Mouse (Mus musculus): ENCODE measurements around the gene Tacr2.

DNA sequence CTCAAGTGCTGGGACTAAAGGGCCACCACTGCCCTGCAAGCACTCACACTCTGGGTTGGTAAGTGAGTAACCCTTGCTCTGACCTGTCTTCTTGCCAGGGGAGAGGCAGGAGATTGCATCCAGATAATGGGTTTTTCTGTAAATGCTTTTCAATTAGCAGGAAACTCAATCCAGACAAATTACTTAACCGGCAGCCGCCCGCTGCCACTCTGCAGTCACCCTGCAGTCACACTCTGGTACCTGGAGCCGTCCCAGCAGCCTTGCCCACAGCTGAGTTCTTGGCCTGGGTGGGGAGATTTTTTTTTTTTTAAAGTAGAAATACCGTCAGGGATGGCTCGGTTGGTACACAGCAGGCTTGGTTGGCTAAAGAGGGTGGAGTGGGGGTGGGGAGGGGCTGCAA lies 24.1 kb upstream of the Tacr2 start:
- TF ChIP-seq CTCF (IDR thresholded peaks at IDR 0.05; ENCODE audit: borderline replicate concordance, control insufficient read depth, extremely low read depth, insufficient read depth, low read length, poor library complexity) = no peak
- TF ChIP-seq POLR2A (IDR thresholded peaks at IDR 0.05; ENCODE audit: control insufficient read depth, extremely low read depth, insufficient read depth, low read length, poor library complexity) = no peak

Data from thymus, adult 2 months (tissue).